Mouse (Mus musculus) MEL (cell line): Measurements from ENCODE around the gene Mtx1.
A peak's percentile ranks its signal among the peaks of the same experiment; 100 is the strongest.

Experiments used
- CHD2 ChIP-seq: IDR thresholded peaks from 2 replicates; pipeline ENCODE4 v1.6.1; 2011; ENCODE audit warnings: low read length, improper control_type of control experiment
- CTCF ChIP-seq, 3 experiments: IDR thresholded peaks in 2 of 3; conservative IDR thresholded peaks in 1 of 3; 2 replicates each; pipeline ENCODE4 v1.5.1; 2011 to 2012; ENCODE audit warnings: low read length in 3 of 3, low read depth in 2 of 3, mild to moderate bottlenecking in 2 of 3, improper control_type of control experiment in 1 of 3, inconsistent platforms in 1 of 3, mixed read lengths in 1 of 3, moderate library complexity in 1 of 3; ENCODE audit not compliant: control insufficient read depth in 1 of 3, insufficient read depth in 1 of 3, poor library complexity in 1 of 3, severe bottlenecking in 1 of 3
- MAX ChIP-seq: IDR thresholded peaks from 2 replicates; pipeline ENCODE4 v1.6.1; 2011; ENCODE audit warnings: low read length, improper control_type of control experiment

GRCm38 (mm10) chr3:89183058-89183958 lies 43.6 kb downstream of the Mtx1 start, which contains the start of gene Fam189b:
- TF ChIP-seq MAX = peak; percentile 58; the same call in 1 of the 2 replicates
- peak; percentile 84 for TF ChIP-seq CHD2
- TF ChIP-seq CTCF (IDR thresholded peaks at IDR 0.05 in 2 of 3, conservative IDR thresholded peaks at IDR 0.05 in 1 of 3; ENCODE audit: control insufficient read depth in 1 of 3, insufficient read depth in 1 of 3, low read depth in 2 of 3, low read length in 3 of 3, poor library complexity in 1 of 3, severe bottlenecking in 1 of 3) = no peak
